Mouse (Mus musculus) testis, adult 2 months (tissue): ENCODE results near the gene Cst6. TPM values are rescaled to one million over a fixed set of nuclear protein-coding genes. Genes with fewer than 3 reads are reported as not detected.

Experiments
- H3K27ac ChIP-seq: fragments of 200-500 bp; 2 replicates; pipeline ENCODE4 v1.5.1; 2012; ENCODE audit warnings: low read depth, low read length; ENCODE audit not compliant: control insufficient read depth, insufficient read depth
- H3K27me3 ChIP-seq: fragments of 200-500 bp; 2 replicates; pipeline ENCODE4 v1.6.1; 2012; ENCODE audit warnings: mild to moderate bottlenecking, low read length, moderate library complexity; ENCODE audit not compliant: control insufficient read depth, insufficient read depth
- H3K36me3 ChIP-seq: fragments of 200-500 bp; 2 replicates; pipeline ENCODE4 v1.6.1; 2012; ENCODE audit warnings: mild to moderate bottlenecking, low read length; ENCODE audit not compliant: control insufficient read depth, insufficient read depth
- H3K4me1 ChIP-seq: fragments of 200-500 bp; 2 replicates; pipeline ENCODE4 v1.6.1; 2012; ENCODE audit warnings: low read length; ENCODE audit not compliant: control insufficient read depth, insufficient read depth
- H3K4me3 ChIP-seq: fragments of 200-500 bp; 2 replicates; pipeline ENCODE4 v1.5.1; 2012; ENCODE audit warnings: low read depth, mild to moderate bottlenecking, low read length, moderate library complexity, mixed read lengths; ENCODE audit not compliant: control insufficient read depth
- CTCF ChIP-seq: fragments of 200-500 bp; IDR thresholded peaks from 2 replicates; pipeline ENCODE4 v1.5.1; 2012; ENCODE audit warnings: low read depth, mild to moderate bottlenecking, inconsistent platforms, low read length, moderate library complexity; ENCODE audit not compliant: control insufficient read depth, insufficient read depth, insufficient replicate concordance
- POLR2A ChIP-seq: fragments of 200-500 bp; IDR thresholded peaks from 2 replicates; pipeline ENCODE4 v1.6.1; 2012; ENCODE audit warnings: low read depth, mild to moderate bottlenecking, inconsistent platforms, low read length, moderate library complexity; ENCODE audit not compliant: control insufficient read depth
- polyA plus RNA-seq: library from polyadenylated mRNA; depleted of rRNA; stranded (reverse); fragments of >200 nt; gene quantifications from 2 replicates; pipeline ENCODE4 v1.2.3, GENCODE M21; 2012

Cst6 gene
- polyA plus RNA-seq, 1 experiment, result 1.5 TPM

DNA sequence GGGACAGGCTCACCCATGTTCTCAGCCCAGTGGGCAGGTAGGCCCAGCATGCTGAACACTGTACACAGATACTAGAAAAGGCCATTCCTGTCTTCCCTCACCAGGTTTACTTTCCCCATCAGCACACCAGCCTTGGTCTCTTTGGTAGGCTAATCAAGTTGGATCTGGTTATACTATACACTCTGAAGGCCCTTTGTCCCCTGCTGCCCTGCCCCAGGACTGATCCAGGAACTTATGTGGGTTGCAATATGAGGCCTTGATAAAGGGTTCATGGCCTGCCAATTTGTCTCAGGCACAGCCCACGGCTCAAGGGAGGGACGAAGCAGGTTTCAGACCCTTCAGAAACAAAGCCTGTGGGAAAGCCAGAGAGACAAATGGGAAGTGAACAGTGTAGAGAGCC, 4.2 kb upstream of the Cst6 start:
- no peak for TF ChIP-seq CTCF
- no peak for TF ChIP-seq POLR2A
- Histone ChIP-seq H3K27me3 (no peaks in the 10 kb centered on the region), H3K27ac (no peak overlapping the region), H3K4me1 (peaks cover 3% of the 10 kb centered on the region), H3K36me3 (no peaks in the 10 kb centered on the region), H3K4me3 (no peak overlapping the region)

DNA sequence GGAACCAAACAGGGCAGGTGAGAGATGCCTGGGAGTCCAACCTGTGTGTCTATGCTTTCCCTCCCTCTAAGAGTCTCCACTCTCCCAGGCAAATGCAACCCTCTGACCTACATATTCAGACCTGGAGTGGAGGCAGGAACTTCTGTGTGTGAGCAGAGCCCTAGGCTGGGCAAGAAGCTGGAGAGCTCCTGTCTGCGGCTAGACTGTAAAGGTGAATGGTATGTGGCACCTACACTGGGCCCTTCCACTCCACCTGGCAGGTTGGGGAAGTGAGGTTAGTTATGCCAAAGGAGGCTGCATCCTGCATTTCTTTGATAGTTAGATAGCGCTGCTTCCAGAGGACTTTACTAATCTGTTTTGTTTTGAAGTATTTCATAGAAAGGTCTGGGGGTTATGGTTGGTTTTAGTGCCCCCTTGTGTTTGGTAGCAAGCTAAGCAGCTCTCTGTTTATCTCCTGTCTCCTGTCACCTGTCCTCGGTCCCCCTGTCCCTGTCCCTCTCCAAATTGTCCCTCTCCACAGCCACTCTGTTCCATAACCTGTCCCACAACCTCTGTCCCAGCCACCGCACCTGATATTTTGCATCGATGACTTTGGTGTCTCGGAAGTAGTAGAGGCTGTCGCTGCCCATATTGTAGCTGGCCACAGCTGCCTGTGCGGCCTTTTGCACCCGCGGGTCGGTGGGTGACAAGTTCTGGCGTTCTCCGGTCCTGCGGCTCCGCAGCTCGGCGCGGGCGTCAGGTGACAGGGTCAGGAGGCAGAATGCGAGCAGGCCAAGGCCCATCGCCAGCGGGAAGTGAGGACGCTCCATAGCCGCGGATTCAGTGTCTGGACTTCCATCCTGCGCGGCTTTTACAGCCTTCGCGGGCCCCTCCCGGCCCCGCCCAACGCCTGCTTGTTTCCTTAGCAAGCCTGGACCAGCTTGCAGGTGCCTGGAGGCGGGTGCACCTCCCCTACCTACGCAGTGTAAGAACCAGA, 560 bp downstream of the Cst6 start:
- TF ChIP-seq POLR2A (no peak), CTCF (peak; percentile 3; the same call in 1 of the 2 replicates)
- no peaks in the 10 kb centered on the region for H3K27me3 ChIP-seq
- peak overlapping the region; percentile 1; the same call in 1 of the 2 replicates for H3K4me3 ChIP-seq
- H3K4me1 ChIP-seq, result peaks cover 3% of the 10 kb centered on the region
- no peak overlapping the region for H3K27ac ChIP-seq
- H3K36me3 ChIP-seq, result no peaks in the 10 kb centered on the region

DNA sequence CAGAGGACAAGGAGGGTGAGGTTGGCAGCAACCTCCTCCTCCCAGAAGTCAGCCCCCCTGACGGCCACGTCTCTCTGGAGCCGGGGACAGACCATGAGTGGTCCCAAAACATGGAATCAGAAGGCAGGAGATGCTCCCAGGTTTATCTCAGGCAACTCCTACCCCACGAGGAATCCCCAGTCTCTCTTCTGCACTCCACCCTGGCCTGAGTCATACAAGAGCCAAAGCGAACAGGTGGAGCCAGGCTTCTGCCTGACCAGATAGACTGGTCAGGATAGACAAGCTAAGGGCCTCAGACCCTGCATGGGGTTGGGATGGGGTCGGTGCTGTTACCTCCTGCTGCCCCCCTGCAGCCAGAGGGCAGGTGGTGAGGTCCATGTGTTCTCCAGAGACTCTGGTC, 1.3 kb downstream of the Cst6 start:
- Histone ChIP-seq H3K27ac (no peak overlapping the region), H3K4me1 (peaks cover 3% of the 10 kb centered on the region), H3K36me3 (no peaks in the 10 kb centered on the region), H3K4me3 (no peak overlapping the region), H3K27me3 (no peaks in the 10 kb centered on the region)
- no peak for TF ChIP-seq POLR2A
- no peak for TF ChIP-seq CTCF

DNA sequence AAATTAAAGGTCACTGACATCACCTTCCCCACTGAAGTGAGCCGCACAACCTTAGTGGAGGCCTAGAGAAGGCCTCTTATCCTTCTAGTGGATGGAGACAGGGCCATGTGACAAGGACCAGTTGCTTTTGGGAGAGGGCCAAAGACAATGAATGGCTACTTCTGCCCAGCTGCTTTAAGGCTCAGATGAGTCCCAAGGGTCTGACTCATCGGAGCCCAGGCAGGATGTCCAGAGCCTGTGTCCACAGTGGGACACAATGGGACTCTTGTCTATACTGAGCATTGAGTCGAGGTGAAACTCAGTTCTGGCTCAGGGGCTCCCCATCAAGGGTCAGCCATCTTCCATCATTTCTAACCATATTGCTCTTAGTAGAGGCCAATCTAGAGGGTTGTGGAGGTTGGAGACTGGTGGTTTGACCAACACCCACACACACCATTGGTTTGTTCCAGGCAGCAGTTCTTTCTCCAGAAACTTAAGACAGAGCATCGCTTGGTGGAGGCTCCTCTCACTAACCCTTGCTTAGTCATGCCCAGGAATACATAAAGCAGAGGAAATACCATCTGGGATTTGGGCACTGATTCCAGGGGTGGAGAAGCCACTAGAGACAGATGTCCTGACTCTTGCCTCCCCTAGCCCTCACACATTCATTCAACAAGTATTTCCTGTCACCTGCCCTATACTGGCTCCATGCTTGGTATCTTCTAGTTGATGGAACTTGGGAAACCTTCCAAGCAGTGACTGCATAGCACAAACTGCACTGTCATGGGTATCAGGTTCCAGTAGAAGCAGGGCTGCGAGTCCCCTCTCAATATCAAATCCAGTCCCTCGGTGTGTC, 3.9 kb downstream of the Cst6 start:
- Histone ChIP-seq H3K4me1 (peaks cover 8% of the 10 kb centered on the region), H3K27ac (no peak overlapping the region), H3K27me3 (no peaks in the 10 kb centered on the region), H3K36me3 (no peaks in the 10 kb centered on the region), H3K4me3 (no peak overlapping the region)
- TF ChIP-seq CTCF, result no peak
- TF ChIP-seq POLR2A, result no peak

DNA sequence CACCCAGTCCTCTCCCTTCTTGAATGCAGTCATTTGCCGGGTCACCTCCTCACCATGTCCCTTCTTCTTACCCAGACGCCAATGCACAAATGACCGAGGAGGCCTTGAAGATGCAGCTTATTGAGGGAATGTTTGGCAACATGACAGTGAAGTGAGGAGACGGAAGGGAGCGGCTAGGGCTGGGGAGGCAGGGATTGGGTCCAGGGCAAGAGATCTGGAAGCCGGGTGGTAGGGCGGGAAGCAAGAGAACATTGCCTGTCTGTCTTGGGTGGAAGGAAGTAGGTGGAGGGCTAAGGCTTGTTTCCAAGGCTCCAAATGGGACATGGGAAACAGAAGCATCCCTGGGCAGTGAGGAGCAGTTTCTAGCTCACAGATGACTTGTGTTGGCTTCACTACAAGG, 8.0 kb downstream of the Cst6 start:
- H3K36me3 ChIP-seq, result no peaks in the 10 kb centered on the region
- H3K4me3 ChIP-seq, result peak overlapping the region; percentile 55
- H3K27me3 ChIP-seq, result no peaks in the 10 kb centered on the region
- no peak for TF ChIP-seq POLR2A
- no peak for TF ChIP-seq CTCF
- H3K4me1 ChIP-seq, result peaks cover 6% of the 10 kb centered on the region
- no peak overlapping the region for H3K27ac ChIP-seq

DNA sequence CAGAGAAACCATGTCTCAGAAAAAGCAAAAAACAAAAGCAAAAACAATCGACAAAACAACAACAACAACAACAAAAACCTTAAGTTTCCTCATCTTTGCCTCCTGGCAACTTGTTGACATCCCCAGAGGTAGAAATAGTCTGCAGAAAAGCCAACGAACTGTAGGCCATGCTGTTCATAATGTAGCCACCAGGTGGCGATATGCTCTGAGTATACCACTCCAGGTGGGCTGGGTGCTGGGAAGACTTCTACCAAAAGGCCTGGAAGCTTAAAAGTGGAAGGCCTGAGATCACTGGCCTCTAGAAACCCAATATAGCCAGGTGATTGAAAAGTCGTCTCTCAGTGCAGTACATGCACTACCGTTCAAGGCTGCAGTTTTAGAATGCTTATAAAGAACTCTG, 11.4 kb downstream of the Cst6 start:
- H3K4me3 ChIP-seq, result peak overlapping the region; percentile 78
- TF ChIP-seq POLR2A (no peak), CTCF (peak; percentile 71; the same call in 1 of the 2 replicates)

DNA sequence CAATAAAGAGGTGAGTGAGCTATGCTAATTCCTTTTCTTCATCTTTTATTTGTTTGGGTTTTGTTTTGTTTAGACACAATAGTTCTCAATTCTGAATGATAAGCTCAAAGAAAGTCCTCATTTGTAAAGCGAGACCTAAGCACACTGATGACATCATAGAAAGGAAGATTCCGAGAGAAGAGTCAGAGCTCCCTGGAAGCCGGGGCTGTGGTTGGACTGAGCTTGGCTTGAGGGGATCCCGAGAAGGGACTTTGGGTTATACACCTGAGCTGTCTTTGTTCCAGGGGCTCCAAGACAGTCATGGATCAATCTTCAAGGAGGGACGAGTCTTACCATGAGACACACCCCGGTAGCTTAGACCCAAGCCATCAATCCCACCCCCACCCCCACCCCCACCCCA, 13.9 kb downstream of the Cst6 start, which contains the start of gene Catsper1:
Gene Catsper1 (plus strand): TSS at position 301 of the 400 bp plus-strand sequence.
- no peaks in the 10 kb centered on the region; the same call in 1 of the 2 replicates for H3K4me1 ChIP-seq
- no peak within 1 kb of the TSS for H3K27ac ChIP-seq
- no peaks in the 10 kb centered on the region for H3K36me3 ChIP-seq
- H3K27me3 ChIP-seq, result no peaks in the 10 kb centered on the region
- no peak for TF ChIP-seq CTCF
- peak; percentile 38; the same call in 1 of the 2 replicates for TF ChIP-seq POLR2A
- peak within 1 kb of the TSS; percentile 79 for H3K4me3 ChIP-seq

More for the DNA sequence above, 11.4 kb downstream of the Cst6 start:
- Histone ChIP-seq H3K27me3 (no peaks in the 10 kb centered on the region), H3K4me1 (peaks cover 6% of the 10 kb centered on the region), H3K36me3 (no peaks in the 10 kb centered on the region), H3K27ac (no peak overlapping the region)
